Mouse (Mus musculus): ENCODE measurements around the gene Ppm1l. TPM values are rescaled to one million over a fixed set of nuclear protein-coding genes. Genes with fewer than 3 reads are reported as not detected.
"Not testable (repeated sequence)": the region's sequence is repeated elsewhere in the genome, so short reads cannot be mapped to it uniquely, and the experiment has no call there.

Gene Ppm1l
- total RNA-seq, 2 experiments from 2014 or later, result 49.7 to 54.0 TPM

GRCm38 (mm10) chr3:69373544-69374306 lies 57.1 kb downstream of the Ppm1l start:
- DNase-seq, result no peak

GRCm38 (mm10) chr3:69374538-69374937 lies 57.9 kb downstream of the Ppm1l start:
- DNase-seq, result no peak

GRCm38 (mm10) chr3:69374983-69375382 lies 58.3 kb downstream of the Ppm1l start:
- no peak for DNase-seq

GRCm38 (mm10) chr3:69381213-69381612 lies 64.6 kb downstream of the Ppm1l start:
- DNase-seq, result no peak

- DNase-seq, result not testable (repeated sequence)
These were observed 75.2 kb downstream of the Ppm1l start for GRCm38 (mm10) chr3:69391834-69392233.

GRCm38 (mm10) chr3:69392298-69392697 lies 75.6 kb downstream of the Ppm1l start:
- DNase-seq, result no peak

GRCm38 (mm10) chr3:69393079-69393478 lies 76.4 kb downstream of the Ppm1l start:
- DNase-seq, result no peak

GRCm38 (mm10) chr3:69393991-69394390 lies 77.3 kb downstream of the Ppm1l start:
- no peak for DNase-seq

- DNase-seq, result no peak
These were observed 78.4 kb downstream of the Ppm1l start for GRCm38 (mm10) chr3:69395084-69395483.

GRCm38 (mm10) chr3:69397733-69398132 lies 81.1 kb downstream of the Ppm1l start:
- DNase-seq, result no peak

- DNase-seq, result no peak
These were observed 82.7 kb downstream of the Ppm1l start for GRCm38 (mm10) chr3:69399336-69399735.

- DNase-seq, result no peak
These were observed 86.5 kb downstream of the Ppm1l start for GRCm38 (mm10) chr3:69403196-69403595.

- DNase-seq, result no peak
These were observed 89.7 kb downstream of the Ppm1l start for GRCm38 (mm10) chr3:69406210-69406895.

- DNase-seq, result no peak
These were observed 91.4 kb downstream of the Ppm1l start for GRCm38 (mm10) chr3:69408064-69408463.

GRCm38 (mm10) chr3:69416112-69416511 lies 99.5 kb downstream of the Ppm1l start:
- DNase-seq, result no peak

- no peak for DNase-seq
These were observed 106.1 kb downstream of the Ppm1l start for GRCm38 (mm10) chr3:69422741-69423140.

GRCm38 (mm10) chr3:69423371-69423770 lies 106.7 kb downstream of the Ppm1l start:
- DNase-seq, result no peak

- DNase-seq, result not testable (repeated sequence)
These were observed 108.1 kb downstream of the Ppm1l start for GRCm38 (mm10) chr3:69424781-69425180.

GRCm38 (mm10) chr3:69427259-69427658 lies 110.6 kb downstream of the Ppm1l start:
- DNase-seq, result no peak

GRCm38 (mm10) chr3:69428221-69428620 lies 111.6 kb downstream of the Ppm1l start:
- no peak for DNase-seq

- DNase-seq, result no peak
These were observed 112.7 kb downstream of the Ppm1l start for GRCm38 (mm10) chr3:69429319-69429718.

- DNase-seq, result no peak
These were observed 116.9 kb downstream of the Ppm1l start for GRCm38 (mm10) chr3:69433580-69433979.

- DNase-seq, result peak in 1 of 2 experiments; percentile 25
These were observed 122.3 kb downstream of the Ppm1l start for GRCm38 (mm10) chr3:69438773-69439514.

Measured in layer of hippocampus, postnatal 36 days (tissue).